Mouse (Mus musculus): ENCODE data around the gene Ybx2. TPM values are rescaled to one million over a fixed set of nuclear protein-coding genes. Genes with fewer than 3 reads are reported as not detected.

Ybx2 gene
- polyA plus RNA-seq, 1 experiment from 2014 or later = 3.3 TPM

Small RNAs within 50 kb of the gene (microRNA-seq; reads per million reads assigned to microRNA genes)
- not detected for gene Gm44349

Other genes starting within 250 kb of the Ybx2 start
- gene Tnfsf12, start 239.9 kb upstream of the Ybx2 start, polyA plus RNA-seq (2015; fragmentation: Nextera tagmentation; extraction: Ambion mirVana) = 1.1 and 1.2 TPM in 2 replicates
- 0.81 and 1.2 TPM in 2 replicates for gene Tnfsfm13, start 239.7 kb upstream of the Ybx2 start, polyA plus RNA-seq (2015; fragmentation: Nextera tagmentation; extraction: Ambion mirVana)
- gene Polr2a, start 177.2 kb upstream of the Ybx2 start, polyA plus RNA-seq (2015; fragmentation: Nextera tagmentation; extraction: Ambion mirVana) = 16.4 and 18.1 TPM in 2 replicates
- gene Slc35g3, start 173.8 kb upstream of the Ybx2 start, polyA plus RNA-seq (2015; fragmentation: Nextera tagmentation; extraction: Ambion mirVana) = 0.16 and 0.18 TPM in 2 replicates
- gene Zbtb4, start 169.9 kb upstream of the Ybx2 start, polyA plus RNA-seq (2015; fragmentation: Nextera tagmentation; extraction: Ambion mirVana) = 3.3 and 3.6 TPM in 2 replicates
- gene Chrnb1, start 139.9 kb upstream of the Ybx2 start, polyA plus RNA-seq (2015; fragmentation: Nextera tagmentation; extraction: Ambion mirVana) = 1.2 TPM in 2 replicates
- 5.2 and 5.9 TPM in 2 replicates for gene Fgf11, start 133.9 kb upstream of the Ybx2 start, polyA plus RNA-seq (2015; fragmentation: Nextera tagmentation; extraction: Ambion mirVana)
- gene Tmem102, start 130.2 kb upstream of the Ybx2 start, polyA plus RNA-seq (2015; fragmentation: Nextera tagmentation; extraction: Ambion mirVana) = 0.45 and 0.77 TPM in 2 replicates
- not detected in 2 replicates for gene Gm39566, start 120.5 kb upstream of the Ybx2 start, polyA plus RNA-seq (2015; fragmentation: Nextera tagmentation; extraction: Ambion mirVana)
- not detected in 2 replicates for gene Spem2, start 117.3 kb upstream of the Ybx2 start, polyA plus RNA-seq (2015; fragmentation: Nextera tagmentation; extraction: Ambion mirVana)
- gene Spem1, start 113.6 kb upstream of the Ybx2 start, polyA plus RNA-seq (2015; fragmentation: Nextera tagmentation; extraction: Ambion mirVana) = 0.72 and 0.75 TPM in 2 replicates
- gene Nlgn2, start 98.0 kb upstream of the Ybx2 start, polyA plus RNA-seq (2015; fragmentation: Nextera tagmentation; extraction: Ambion mirVana) = 18.7 and 22.8 TPM in 2 replicates
- 254 and 272 TPM in 2 replicates for gene Tmem256, start 97.3 kb upstream of the Ybx2 start, polyA plus RNA-seq (2015; fragmentation: Nextera tagmentation; extraction: Ambion mirVana)
- 55.0 and 57.7 TPM in 2 replicates for gene Plscr3, start 89.4 kb upstream of the Ybx2 start, polyA plus RNA-seq (2015; fragmentation: Nextera tagmentation; extraction: Ambion mirVana)
- gene Tnk1, start 77.1 kb upstream of the Ybx2 start, polyA plus RNA-seq (2015; fragmentation: Nextera tagmentation; extraction: Ambion mirVana) = 0.29 and 0.39 TPM in 2 replicates
- not detected in 2 replicates for gene Tmem95, start 57.8 kb upstream of the Ybx2 start, polyA plus RNA-seq (2015; fragmentation: Nextera tagmentation; extraction: Ambion mirVana)
- 1.3 and 1.9 TPM in 2 replicates for gene Kctd11, start 54.4 kb upstream of the Ybx2 start, polyA plus RNA-seq (2015; fragmentation: Nextera tagmentation; extraction: Ambion mirVana)
- gene Acap1, start 40.3 kb upstream of the Ybx2 start, polyA plus RNA-seq (2015; fragmentation: Nextera tagmentation; extraction: Ambion mirVana) = 0.48 and 0.49 TPM in 2 replicates
- gene 2810408A11Rik, start 34.8 kb upstream of the Ybx2 start, polyA plus RNA-seq (2015; fragmentation: Nextera tagmentation; extraction: Ambion mirVana) = 16.4 and 18.5 TPM in 2 replicates
- gene Neurl4, start 34.7 kb upstream of the Ybx2 start, polyA plus RNA-seq (2015; fragmentation: Nextera tagmentation; extraction: Ambion mirVana) = 19.0 and 21.5 TPM in 2 replicates
- 81.2 and 91.8 TPM in 2 replicates for gene Gps2, start 21.9 kb upstream of the Ybx2 start, polyA plus RNA-seq (2015; fragmentation: Nextera tagmentation; extraction: Ambion mirVana)
- gene Eif5a, start 13.8 kb upstream of the Ybx2 start, polyA plus RNA-seq (2015; fragmentation: Nextera tagmentation; extraction: Ambion mirVana) = 1,142 and 1,181 TPM in 2 replicates
- gene Slc2a4, start 12.4 kb downstream of the Ybx2 start, polyA plus RNA-seq (2015; fragmentation: Nextera tagmentation; extraction: Ambion mirVana) = 6.6 and 6.7 TPM in 2 replicates
- gene Cldn7, start 29.0 kb downstream of the Ybx2 start, polyA plus RNA-seq (2015; fragmentation: Nextera tagmentation; extraction: Ambion mirVana) = 0.84 TPM in 1 of 2 replicates, not detected in the other
- gene Ctdnep1, start 45.4 kb downstream of the Ybx2 start, polyA plus RNA-seq (2015; fragmentation: Nextera tagmentation; extraction: Ambion mirVana) = 19.0 and 24.6 TPM in 2 replicates
- 166 and 167 TPM in 2 replicates for gene Elp5, start 46.7 kb downstream of the Ybx2 start, polyA plus RNA-seq (2015; fragmentation: Nextera tagmentation; extraction: Ambion mirVana)
- gene Gabarap, start 55.3 kb downstream of the Ybx2 start, polyA plus RNA-seq (2015; fragmentation: Nextera tagmentation; extraction: Ambion mirVana) = 563 and 565 TPM in 2 replicates
- 63.7 and 66.8 TPM in 2 replicates for gene Phf23, start 60.0 kb downstream of the Ybx2 start, polyA plus RNA-seq (2015; fragmentation: Nextera tagmentation; extraction: Ambion mirVana)
- 34.6 and 34.7 TPM in 2 replicates for gene Dvl2, start 64.8 kb downstream of the Ybx2 start, polyA plus RNA-seq (2015; fragmentation: Nextera tagmentation; extraction: Ambion mirVana)
- 60.2 and 60.6 TPM in 2 replicates for gene Acadvl, start 79.6 kb downstream of the Ybx2 start, polyA plus RNA-seq (2015; fragmentation: Nextera tagmentation; extraction: Ambion mirVana)
- gene Dlg4, start 81.1 kb downstream of the Ybx2 start, polyA plus RNA-seq (2015; fragmentation: Nextera tagmentation; extraction: Ambion mirVana) = 25.6 and 32.7 TPM in 2 replicates
- gene Asgr1, start 118.3 kb downstream of the Ybx2 start, polyA plus RNA-seq (2015; fragmentation: Nextera tagmentation; extraction: Ambion mirVana) = 1.5 and 2.0 TPM in 2 replicates
- gene Asgr2, start 156.8 kb downstream of the Ybx2 start, polyA plus RNA-seq (2015; fragmentation: Nextera tagmentation; extraction: Ambion mirVana) = not detected in 2 replicates
- gene Mgl2, start 194.5 kb downstream of the Ybx2 start, polyA plus RNA-seq (2015; fragmentation: Nextera tagmentation; extraction: Ambion mirVana) = 0.76 and 1.3 TPM in 2 replicates
- 0.68 and 0.80 TPM in 2 replicates for gene Clec10a, start 220.4 kb downstream of the Ybx2 start, polyA plus RNA-seq (2015; fragmentation: Nextera tagmentation; extraction: Ambion mirVana)

Data from forebrain, embryonic 16.5 days (tissue).